28 mouse cellular contexts compared by ENCODE assay signal in genomic region chr15:61441734-61442398, GRCm38 (mm10).
A peak's percentile ranks its signal among the peaks of the same experiment; 100 is the strongest.
DNase-seq lines count a peak whose midpoint lies in the region; ATAC-seq lines count a peak whose summit lies in the region.
"Had no signal": no experiment of that assay in that cellular context is flagged by ENCODE, and none has a peak within 500 bp of the region (broad histone marks: within the 10 kb centered on the region; RNA-seq: fewer than 3 reads in every experiment).

No protein-coding gene starts in this region.

- ATAC-seq in inflammation-experienced regulatory T-cells, adult 6 months, result peak; percentile 55
- ATAC-seq: forebrain, embryonic 16.5 days; hindbrain, postnatal 0 days; Patski had no signal

- no peaks in the 10 kb centered on the region for H3K36me3 ChIP-seq in splenic B cell, adult 2 months (ENCODE audit: control insufficient read depth, insufficient read depth, low read length, poor library complexity, severe bottlenecking)
- H3K36me3 ChIP-seq: embryonic facial prominence, embryonic 13.5 days; forebrain, embryonic 10.5 days; heart, embryonic 13.5 days; kidney, embryonic 15.5 days; limb, embryonic 12.5 days; liver, embryonic 15.5 days; lung, embryonic 15.5 days; neural tube, embryonic 15.5 days had no signal

- H3K27me3 ChIP-seq in splenic B cell, adult 2 months (ENCODE audit: control insufficient read depth, insufficient read depth, low read length, poor library complexity, severe bottlenecking), result no peaks in the 10 kb centered on the region
- H3K27me3 ChIP-seq: embryonic facial prominence, embryonic 13.5 days; heart, embryonic 13.5 days; kidney, embryonic 15.5 days; limb, embryonic 12.5 days; liver, embryonic 15.5 days; lung, embryonic 15.5 days; neural tube, embryonic 15.5 days; Patski had no signal

- peak; percentile 34 for DNase-seq in lung, postnatal 25 days (ENCODE audit: low spot score)
- DNase-seq in lung, postnatal 4 days, result no peak
- DNase-seq in CD4-positive, CD25-positive, alpha-beta regulatory T cell, adult 2 months (ENCODE audit: low read depth, low spot score), result peak; percentile 55
- DNase-seq in splenic B cell, adult 2 months (ENCODE audit: low read depth, low spot score), result peak; percentile 91
- DNase-seq in adrenal gland, adult 8-10 months, result no peak
- no peak for DNase-seq in right cerebral cortex, postnatal 25 days
- DNase-seq: adrenal gland, postnatal 36 days; cerebellum, adult 18-20 months; cerebellum, postnatal 10 days; gastrocnemius, postnatal 10 days; kidney, adult 18-20 months; kidney, postnatal 25 days; midbrain, embryonic 14.5 days; right cerebral cortex, adult 18-20 months; right cerebral cortex, postnatal 4 days; thymus, postnatal 4 days had no signal

Comparison
In these comparisons a context has a peak if more than half of its experiments do, and no peak if none do; other contexts are left out.
1. DNase-seq: peak in lung, postnatal 25 days (single experiment), CD4-positive, CD25-positive, alpha-beta regulatory T cell, adult 2 months (single experiment) and splenic B cell, adult 2 months (single experiment); none in lung, postnatal 4 days (0 of 2), adrenal gland, adult 8-10 months (single experiment) and right cerebral cortex, postnatal 25 days (single experiment).